Mouse (Mus musculus): Measurements from ENCODE around the gene Rpusd3. TPM values are rescaled to one million over a fixed set of nuclear protein-coding genes. Genes with fewer than 3 reads are reported as not detected.

The Rpusd3 gene
- polyA plus RNA-seq, 1 experiment = 8.7 TPM

DNA sequence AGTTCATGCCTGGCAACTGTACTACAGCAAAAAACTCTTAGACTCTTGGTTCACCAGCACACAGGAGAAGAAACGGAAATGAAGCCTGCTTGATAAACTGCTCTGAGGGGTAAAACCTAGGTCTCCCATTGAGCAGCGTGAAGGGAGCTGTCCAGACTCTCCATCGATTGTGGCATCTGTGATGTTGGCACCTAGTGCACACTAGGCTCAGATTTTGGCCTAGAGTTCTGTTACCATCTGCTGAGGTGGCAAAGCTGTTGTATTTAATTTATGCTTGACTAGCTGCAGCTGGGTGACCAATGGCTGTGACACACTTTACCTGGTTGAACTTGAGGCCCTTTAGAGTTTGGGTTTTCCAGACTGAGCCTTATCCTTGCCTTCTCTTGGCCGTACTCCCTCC lies 28.5 kb upstream of the Rpusd3 start:
- peaks cover 1% of the 10 kb centered on the region; the same call in 1 of the 2 replicates for H3K4me1 ChIP-seq (ENCODE audit: control insufficient read depth, insufficient read depth, low read length)
- no peak overlapping the region for H3K27ac ChIP-seq (ENCODE audit: control insufficient read depth, insufficient read depth, low read depth, low read length, poor library complexity)
- TF ChIP-seq POLR2A (IDR thresholded peaks at IDR 0.05; ENCODE audit: borderline replicate concordance, control insufficient read depth, low read depth, low read length) = no peak
- H3K4me3 ChIP-seq (replicated peaks; ENCODE audit: control insufficient read depth, low read depth, low read length) = no peak overlapping the region
- WGBS = 84% methylated on average over 4 of the region's 4 CpGs

DNA sequence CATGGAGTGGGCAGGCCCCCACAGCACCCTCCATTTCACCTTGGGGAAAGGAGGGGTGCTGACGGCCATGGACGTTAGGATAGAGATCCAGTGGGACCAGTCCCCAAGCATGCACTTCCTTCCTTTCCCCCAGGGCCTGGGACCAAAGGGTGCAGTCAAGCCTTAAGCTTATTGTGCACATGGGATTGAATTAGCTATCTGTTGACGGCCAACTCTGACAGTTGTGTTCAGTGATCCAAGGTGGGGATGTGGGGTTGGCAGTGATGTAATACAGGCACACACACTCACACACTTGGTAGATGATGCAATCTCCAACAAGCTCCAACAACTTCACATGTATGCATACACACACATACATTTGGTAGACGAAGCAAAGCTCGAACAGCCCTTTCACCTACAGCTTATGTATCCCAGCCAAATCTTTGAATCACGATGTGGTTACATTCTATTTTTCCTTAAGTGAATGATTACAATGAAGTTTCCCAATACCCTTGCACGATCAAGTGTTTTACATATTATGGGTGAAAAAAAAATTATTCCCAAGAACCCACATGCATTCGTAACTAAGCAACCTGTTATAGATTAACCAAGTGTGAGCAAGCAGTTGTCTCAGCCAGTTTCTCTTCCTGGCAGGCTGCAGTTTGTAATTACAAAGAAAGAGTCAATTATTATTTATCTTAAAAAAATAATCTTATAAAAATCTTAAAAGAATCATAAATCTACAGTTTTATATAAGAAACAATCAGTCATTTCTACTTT lies 25.2 kb upstream of the Rpusd3 start:
- no peak for TF ChIP-seq POLR2A (IDR thresholded peaks at IDR 0.05; ENCODE audit: borderline replicate concordance, control insufficient read depth, low read depth, low read length)
- TF ChIP-seq CTCF (IDR thresholded peaks at IDR 0.05; ENCODE audit: control insufficient read depth, insufficient read depth, low read length) = no peak
- WGBS = 61% methylated on average over 8 of the region's 8 CpGs
- Histone ChIP-seq H3K27ac (ENCODE audit: control insufficient read depth, insufficient read depth, low read depth, low read length, poor library complexity) (no peak overlapping the region), H3K4me1 (ENCODE audit: control insufficient read depth, insufficient read depth, low read length) (peaks cover 1% of the 10 kb centered on the region; the same call in 1 of the 2 replicates), H3K4me3 (replicated peaks; ENCODE audit: control insufficient read depth, low read depth, low read length) (no peak overlapping the region)

DNA sequence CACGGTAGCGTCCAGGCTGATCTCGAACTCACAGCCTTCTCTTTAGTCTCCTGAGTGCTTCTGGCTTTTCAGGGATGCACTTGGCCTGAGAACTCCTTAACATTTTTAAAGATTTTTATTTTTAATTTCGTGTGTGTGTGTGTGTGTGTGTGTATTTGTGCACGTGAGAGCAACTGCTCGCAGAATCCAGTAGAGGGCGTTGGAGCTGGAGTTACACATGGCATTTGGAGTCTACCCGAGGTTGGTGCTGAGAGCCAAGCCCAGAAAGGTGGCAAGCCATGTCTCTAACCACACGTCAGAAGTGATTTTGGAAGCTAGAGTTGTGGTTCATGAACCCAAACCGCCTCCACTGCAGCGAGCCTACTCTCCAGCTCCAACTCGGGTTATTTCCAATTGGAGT lies 24.0 kb upstream of the Rpusd3 start:
- TF ChIP-seq CTCF (IDR thresholded peaks at IDR 0.05; ENCODE audit: control insufficient read depth, insufficient read depth, low read length) = peak; percentile 12; the same call in 1 of the 2 replicates
- TF ChIP-seq POLR2A (IDR thresholded peaks at IDR 0.05; ENCODE audit: borderline replicate concordance, control insufficient read depth, low read depth, low read length) = no peak
- WGBS = 46% methylated on average over 12 of the region's 12 CpGs
- no peak overlapping the region; the same call in 1 of the 2 replicates for H3K27ac ChIP-seq (ENCODE audit: control insufficient read depth, insufficient read depth, low read depth, low read length, poor library complexity)
- H3K4me1 ChIP-seq (ENCODE audit: control insufficient read depth, insufficient read depth, low read length) = peaks cover 1% of the 10 kb centered on the region; the same call in 1 of the 2 replicates
- H3K4me3 ChIP-seq (replicated peaks; ENCODE audit: control insufficient read depth, low read depth, low read length) = peak overlapping the region; percentile 95

DNA sequence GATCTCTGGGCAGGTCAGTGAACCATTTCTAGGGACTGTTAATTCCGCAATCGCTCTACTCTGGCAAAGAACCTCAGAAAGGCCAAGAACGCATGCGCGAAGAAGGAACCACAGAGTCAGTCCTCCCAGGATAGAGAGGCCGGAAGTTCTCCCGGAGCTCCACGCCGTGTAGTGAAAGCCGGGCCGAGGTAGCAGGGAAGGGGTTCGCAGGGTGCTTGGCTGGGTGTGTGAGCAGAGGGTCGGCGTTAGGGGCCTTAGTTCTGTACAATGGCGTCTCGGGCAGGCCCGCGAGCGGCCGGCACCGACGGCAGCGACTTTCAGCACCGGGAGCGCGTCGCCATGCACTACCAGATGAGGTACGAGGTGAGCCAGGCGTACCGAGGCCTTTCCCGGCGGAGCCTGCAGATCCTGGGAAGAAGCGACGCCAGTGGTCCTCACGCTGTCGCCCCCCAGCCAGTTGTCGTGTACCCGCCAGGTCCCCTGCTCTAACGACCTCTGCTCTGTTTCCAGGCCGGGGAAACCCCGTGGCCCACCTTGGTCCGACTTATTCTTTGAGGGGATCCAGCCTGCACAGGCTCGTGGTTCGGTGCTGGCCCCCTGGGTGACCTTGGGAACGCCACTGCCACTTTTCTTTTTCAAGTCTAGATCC lies 23.4 kb upstream of the Rpusd3 start, which contains the start of gene Jagn1:
Gene Jagn1 (plus strand): TSS at position 128 of the 649 bp plus-strand sequence.
- under 1% methylated on average over 45 of the region's 45 CpGs for WGBS
- H3K27ac ChIP-seq (ENCODE audit: control insufficient read depth, insufficient read depth, low read depth, low read length, poor library complexity) = peak within 1 kb of the TSS; percentile 31; the same call in 1 of the 2 replicates

DNA sequence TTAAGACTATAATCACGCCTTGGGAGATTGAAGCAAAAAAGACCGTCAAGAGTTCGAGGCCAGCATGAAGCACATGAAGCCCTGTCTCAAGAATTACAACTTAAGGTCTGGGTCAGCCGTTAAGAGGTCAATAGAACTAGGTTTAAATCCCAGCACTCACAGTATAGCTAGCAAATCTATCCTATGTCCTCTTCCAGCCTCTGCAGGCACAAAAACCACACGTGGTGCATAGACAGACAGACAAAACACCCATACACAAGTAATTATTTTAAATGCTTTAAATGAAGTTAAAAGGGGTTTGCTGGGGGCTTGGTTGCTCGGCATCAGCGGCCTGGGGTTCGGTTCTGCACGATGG lies 22.9 kb upstream of the Rpusd3 start:
- peaks cover 1% of the 10 kb centered on the region; the same call in 1 of the 2 replicates for H3K4me1 ChIP-seq (ENCODE audit: control insufficient read depth, insufficient read depth, low read length)
- H3K27ac ChIP-seq (ENCODE audit: control insufficient read depth, insufficient read depth, low read depth, low read length, poor library complexity) = no peak overlapping the region
- peak overlapping the region; percentile 95 for H3K4me3 ChIP-seq (replicated peaks; ENCODE audit: control insufficient read depth, low read depth, low read length)
- TF ChIP-seq POLR2A (IDR thresholded peaks at IDR 0.05; ENCODE audit: borderline replicate concordance, control insufficient read depth, low read depth, low read length) (no peak), CTCF (IDR thresholded peaks at IDR 0.05; ENCODE audit: control insufficient read depth, insufficient read depth, low read length) (no peak)
- WGBS = 35% methylated on average over 9 of the region's 9 CpGs

More for the DNA sequence above, 23.4 kb upstream of the Rpusd3 start, which contains the start of gene Jagn1:
- Histone ChIP-seq H3K4me1 (ENCODE audit: control insufficient read depth, insufficient read depth, low read length) (peaks cover 1% of the 10 kb centered on the region; the same call in 1 of the 2 replicates), H3K4me3 (replicated peaks; ENCODE audit: control insufficient read depth, low read depth, low read length) (peak within 1 kb of the TSS; percentile 95)
- no peak for TF ChIP-seq CTCF (IDR thresholded peaks at IDR 0.05; ENCODE audit: control insufficient read depth, insufficient read depth, low read length)
- peak; percentile 63; the same call in 1 of the 2 replicates for TF ChIP-seq POLR2A (IDR thresholded peaks at IDR 0.05; ENCODE audit: borderline replicate concordance, control insufficient read depth, low read depth, low read length)

DNA sequence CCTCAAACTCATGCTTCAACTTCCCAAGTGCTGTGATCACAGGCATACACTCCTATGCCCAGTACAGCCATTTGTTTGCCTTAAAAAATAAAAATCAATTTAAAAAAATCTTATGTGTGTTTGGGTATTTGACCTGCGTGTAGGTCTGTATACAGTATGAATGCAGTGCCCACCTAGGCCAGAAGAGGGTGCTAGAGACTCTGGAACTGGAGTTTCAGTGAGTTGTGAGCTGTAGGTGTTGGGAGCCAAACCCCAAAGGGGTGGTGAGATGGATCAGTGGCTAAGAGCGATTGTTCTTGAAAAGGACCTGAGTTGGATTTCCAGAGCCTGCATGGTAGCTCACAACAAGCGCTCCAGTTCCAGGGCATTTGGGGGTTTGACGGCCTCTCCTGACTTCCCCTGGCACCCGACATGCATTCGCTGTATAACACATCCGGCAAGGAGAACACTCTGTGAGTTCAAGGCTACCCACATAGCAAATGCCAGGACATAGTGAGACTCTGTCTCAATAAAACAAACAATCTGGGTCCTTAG lies 22.1 kb upstream of the Rpusd3 start:
- Histone ChIP-seq H3K27ac (ENCODE audit: control insufficient read depth, insufficient read depth, low read depth, low read length, poor library complexity) (no peak overlapping the region), H3K4me1 (ENCODE audit: control insufficient read depth, insufficient read depth, low read length) (peaks cover 1% of the 10 kb centered on the region; the same call in 1 of the 2 replicates), H3K4me3 (replicated peaks; ENCODE audit: control insufficient read depth, low read depth, low read length) (no peak overlapping the region)
- TF ChIP-seq POLR2A (IDR thresholded peaks at IDR 0.05; ENCODE audit: borderline replicate concordance, control insufficient read depth, low read depth, low read length) (no peak), CTCF (IDR thresholded peaks at IDR 0.05; ENCODE audit: control insufficient read depth, insufficient read depth, low read length) (peak; percentile 71)
- 50% methylated on average over 7 of the region's 7 CpGs for WGBS

DNA sequence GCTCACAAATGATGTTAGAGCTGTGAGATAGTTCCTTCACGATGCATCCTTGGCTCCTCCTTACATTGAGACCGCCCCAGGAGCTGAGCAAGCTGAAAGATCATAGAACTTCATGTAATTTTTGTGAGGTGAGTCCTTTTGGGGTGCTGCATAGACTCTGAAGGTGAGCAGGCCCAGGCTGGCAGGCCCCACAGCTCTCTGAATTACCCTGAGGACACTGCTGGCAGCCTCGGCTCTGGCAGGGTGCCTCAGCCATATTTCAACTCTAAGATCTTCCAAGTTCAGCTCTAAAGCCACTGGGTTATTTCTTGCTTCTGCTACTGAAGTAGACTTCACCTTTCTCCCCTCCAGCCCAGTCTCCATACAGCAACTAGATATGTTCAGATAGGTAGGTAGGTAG lies 21.5 kb upstream of the Rpusd3 start:
- peaks cover 1% of the 10 kb centered on the region; the same call in 1 of the 2 replicates for H3K4me1 ChIP-seq (ENCODE audit: control insufficient read depth, insufficient read depth, low read length)
- TF ChIP-seq CTCF (IDR thresholded peaks at IDR 0.05; ENCODE audit: control insufficient read depth, insufficient read depth, low read length) (no peak), POLR2A (IDR thresholded peaks at IDR 0.05; ENCODE audit: borderline replicate concordance, control insufficient read depth, low read depth, low read length) (no peak)
- H3K27ac ChIP-seq (ENCODE audit: control insufficient read depth, insufficient read depth, low read depth, low read length, poor library complexity) = no peak overlapping the region
- 75% methylated on average over 3 of the region's 3 CpGs for WGBS
- no peak overlapping the region for H3K4me3 ChIP-seq (replicated peaks; ENCODE audit: control insufficient read depth, low read depth, low read length)
